Mouse (Mus musculus) brain, embryonic 14.5 days (tissue): Measurements from ENCODE around the gene Trpm3. TPM values are rescaled to one million over a fixed set of nuclear protein-coding genes. Genes with fewer than 3 reads are reported as not detected.

ENCODE experiments used
- DNase-seq: peaks from one replicate; pipeline ENCODE4 v3.0.0-alpha.2; 2011; ENCODE audit warnings: low read depth
- CTCF ChIP-seq: fragments of 200-500 bp; IDR thresholded peaks from 2 replicates; pipeline ENCODE4 v1.5.1; 2012; ENCODE audit warnings: inconsistent platforms, mild to moderate bottlenecking, moderate library complexity, borderline replicate concordance; ENCODE audit not compliant: insufficient read depth, insufficient read length; ENCODE audit errors: extremely low read depth
- POLR2A ChIP-seq: fragments of 200-500 bp; IDR thresholded peaks from 2 replicates; pipeline ENCODE4 v1.6.1; 2012; ENCODE audit warnings: mild to moderate bottlenecking, inconsistent platforms, borderline replicate concordance; ENCODE audit not compliant: poor library complexity, insufficient read depth, insufficient read length, severe bottlenecking; ENCODE audit errors: extremely low read depth
- polyA plus RNA-seq: library from polyadenylated mRNA; depleted of rRNA; stranded (reverse); fragments of >200 nt; gene quantifications from 2 replicates; pipeline ENCODE4 v1.2.3, GENCODE M21; 2012

Trpm3 gene
- polyA plus RNA-seq, 1 experiment: 27.7 TPM

- TF ChIP-seq CTCF (no peak), POLR2A (no peak)
These were observed 298.4 kb downstream of the Trpm3 start for GRCm38 (mm10) chr19:22437207-22437606.

GRCm38 (mm10) chr19:22447418-22448339 is 308.8 kb downstream of the Trpm3 start:
- DNase-seq: peak; percentile 76
- TF ChIP-seq POLR2A (no peak), CTCF (0 out of 2 replicates have a peak, but pooled peaks have one; percentile 7)

More at GRCm38 (mm10) chr19:22437207-22437606, 298.4 kb downstream of the Trpm3 start:
- no peak for DNase-seq

- no peak for TF ChIP-seq CTCF
- TF ChIP-seq POLR2A: no peak
- DNase-seq: peak; percentile 23
These were observed 309.8 kb downstream of the Trpm3 start for GRCm38 (mm10) chr19:22448340-22449288.

- DNase-seq: no peak
- TF ChIP-seq CTCF: no peak
- no peak for TF ChIP-seq POLR2A
These were observed 312.4 kb downstream of the Trpm3 start for GRCm38 (mm10) chr19:22451290-22451689.

GRCm38 (mm10) chr19:22456935-22457334 is 318.1 kb downstream of the Trpm3 start:
- TF ChIP-seq POLR2A (no peak), CTCF (no peak)

GRCm38 (mm10) chr19:22462043-22462442 is 323.2 kb downstream of the Trpm3 start:
- TF ChIP-seq CTCF: no peak
- TF ChIP-seq POLR2A: no peak
- no peak for DNase-seq

More at GRCm38 (mm10) chr19:22456935-22457334, 318.1 kb downstream of the Trpm3 start:
- no peak for DNase-seq

GRCm38 (mm10) chr19:22463506-22463905 is 324.7 kb downstream of the Trpm3 start:
- no peak for TF ChIP-seq CTCF
- DNase-seq: no peak

GRCm38 (mm10) chr19:22469608-22470007 is 330.8 kb downstream of the Trpm3 start:
- TF ChIP-seq CTCF: no peak
- no peak for TF ChIP-seq POLR2A
- no peak for DNase-seq

- TF ChIP-seq CTCF: no peak
- TF ChIP-seq POLR2A: no peak
- no peak for DNase-seq
These were observed 334.3 kb downstream of the Trpm3 start for GRCm38 (mm10) chr19:22473030-22473712.

GRCm38 (mm10) chr19:22478295-22478989 is 339.6 kb downstream of the Trpm3 start:
- DNase-seq: no peak
- TF ChIP-seq POLR2A (no peak), CTCF (no peak)
